Mouse (Mus musculus): ENCODE results near the gene Lgals3.

Gene Lgals3

GRCm38 (mm10) chr14:47369741-47370140, 2.2 kb downstream of the Lgals3 start:
- DNase-seq (ENCODE audit: low read depth, low spot score), result no peak

GRCm38 (mm10) chr14:47370790-47371189, 3.2 kb downstream of the Lgals3 start:
- DNase-seq (ENCODE audit: low read depth, low spot score), result no peak

GRCm38 (mm10) chr14:47371689-47372088, 4.1 kb downstream of the Lgals3 start:
- DNase-seq (ENCODE audit: low read depth, low spot score), result no peak

- no peak for DNase-seq (ENCODE audit: low read depth, low spot score)
Measured at GRCm38 (mm10) chr14:47373728-47374678, 6.5 kb downstream of the Lgals3 start.

- no peak for DNase-seq (ENCODE audit: low read depth, low spot score)
Measured at GRCm38 (mm10) chr14:47376526-47376925, 9.0 kb downstream of the Lgals3 start.

- no peak for DNase-seq (ENCODE audit: low read depth, low spot score)
Measured at GRCm38 (mm10) chr14:47378336-47378735, 10.8 kb downstream of the Lgals3 start.

- DNase-seq (ENCODE audit: low read depth, low spot score), result no peak
Measured at GRCm38 (mm10) chr14:47383911-47384310, 16.4 kb downstream of the Lgals3 start.

- DNase-seq (ENCODE audit: low read depth, low spot score), result no peak
Measured at GRCm38 (mm10) chr14:47384653-47385052, 17.1 kb downstream of the Lgals3 start.

GRCm38 (mm10) chr14:47386125-47386524, 18.6 kb downstream of the Lgals3 start:
- DNase-seq (ENCODE audit: low read depth, low spot score), result no peak

GRCm38 (mm10) chr14:47393354-47394094, 26.0 kb downstream of the Lgals3 start:
- no peak for DNase-seq (ENCODE audit: low read depth, low spot score)

- no peak for DNase-seq (ENCODE audit: low read depth, low spot score)
Measured at GRCm38 (mm10) chr14:47395007-47395406, 27.5 kb downstream of the Lgals3 start.

GRCm38 (mm10) chr14:47395462-47396026, 28.0 kb downstream of the Lgals3 start:
- no peak for DNase-seq (ENCODE audit: low read depth, low spot score)

- DNase-seq (ENCODE audit: low read depth, low spot score), result peak; percentile 53
Measured at GRCm38 (mm10) chr14:47396165-47396652, 28.7 kb downstream of the Lgals3 start.

GRCm38 (mm10) chr14:47402735-47403134, 35.2 kb downstream of the Lgals3 start:
- no peak for DNase-seq (ENCODE audit: low read depth, low spot score)

GRCm38 (mm10) chr14:47406000-47406399, 38.4 kb downstream of the Lgals3 start:
- no peak for DNase-seq (ENCODE audit: low read depth, low spot score)

- DNase-seq (ENCODE audit: low read depth, low spot score), result peak; percentile 9
Measured at GRCm38 (mm10) chr14:47417346-47417745, 49.8 kb downstream of the Lgals3 start.

GRCm38 (mm10) chr14:47417775-47418665, 50.5 kb downstream of the Lgals3 start, which contains the start of gene Dlgap5:
Gene Dlgap5, minus strand, starts transcription at chr14:47418407.
- peak; percentile 96 for DNase-seq (ENCODE audit: low read depth, low spot score)

- DNase-seq (ENCODE audit: low read depth, low spot score), result no peak
Measured at GRCm38 (mm10) chr14:47418666-47418991, 51.1 kb downstream of the Lgals3 start.

- no peak for DNase-seq (ENCODE audit: low read depth, low spot score)
Measured at GRCm38 (mm10) chr14:47419034-47419625, 51.6 kb downstream of the Lgals3 start.

GRCm38 (mm10) chr14:47419723-47420276, 52.2 kb downstream of the Lgals3 start:
- DNase-seq (ENCODE audit: low read depth, low spot score), result no peak
